Mouse (Mus musculus): Measurements from ENCODE around the gene Taar6.

DNA sequence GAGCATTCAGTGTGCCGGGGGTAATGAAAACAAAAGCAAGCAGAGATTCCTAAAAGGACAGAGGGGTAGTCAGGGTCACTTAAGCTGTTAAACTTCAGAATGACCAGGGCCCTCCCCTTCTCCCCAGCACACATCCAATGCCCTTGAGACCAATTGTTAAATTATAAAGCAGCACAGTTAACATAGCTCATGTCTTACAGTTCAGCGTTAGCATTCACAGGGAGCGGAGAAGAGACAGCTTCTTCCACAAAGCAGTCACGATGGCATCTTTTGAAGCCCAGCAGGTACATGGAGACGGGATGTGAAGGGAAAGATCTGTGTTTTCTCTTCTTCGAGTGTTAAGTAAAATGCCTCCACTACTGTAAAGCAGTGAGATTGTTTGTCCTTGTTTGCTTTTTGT is 47.1 kb downstream of the Taar6 start, which contains the start of gene Taar2:
- no peak for TF ChIP-seq ZNF384 (IDR thresholded peaks at IDR 0.05; ENCODE audit: low read depth, low read length)
- TF ChIP-seq CHD2 (IDR thresholded peaks at IDR 0.05; ENCODE audit: low read depth, low read length): no peak
- TF ChIP-seq ZC3H11A (IDR thresholded peaks at IDR 0.05; ENCODE audit: borderline replicate concordance, low read depth, low read length): no peak
